Mouse (Mus musculus) lung, postnatal 0 days (tissue): ENCODE measurements at regions not wholly inside any gene's neighbourhood (a gene's known extent, or its start where the extent isn't known, plus 50 kb on each side); places are given as distances from the start of the nearest gene placed in this dataset.

Experiments used
- ATAC-seq: fragments of 200-750 bp; cut with Nextera tagmentation; 2 replicates; pipeline ENCODE4 v1.8.0; 2017; ENCODE audit warnings: moderate library complexity
- DNase-seq: peaks from one replicate; pipeline ENCODE4 v3.0.0-alpha.2; 2016; ENCODE audit warnings: low spot score
- H3K27ac ChIP-seq: fragments of 300-500 bp; sonication (generic); 2 replicates; pipeline ENCODE4 v1.5.1; 2014; ENCODE audit warnings: antibody characterized with exemption, mild to moderate bottlenecking, low read length, mixed read lengths
- H3K27me3 ChIP-seq: fragments of 300-500 bp; sonication (generic); replicated peaks from 2 replicates; pipeline ENCODE4 v1.6.1; 2014; ENCODE audit warnings: low read length, mixed read lengths; ENCODE audit not compliant: insufficient read depth
- H3K36me3 ChIP-seq: fragments of 300-500 bp; sonication (generic); 2 replicates; pipeline ENCODE4 v1.6.1; 2014; ENCODE audit warnings: low read length, mixed read lengths; ENCODE audit not compliant: insufficient read depth
- H3K4me1 ChIP-seq: fragments of 300-500 bp; sonication (generic); 2 replicates; pipeline ENCODE4 v1.6.1; 2014; ENCODE audit warnings: antibody characterized with exemption, low read depth, low read length, mixed read lengths; ENCODE audit not compliant: insufficient read depth
- H3K4me2 ChIP-seq: fragments of 300-500 bp; sonication (generic); replicated peaks from 2 replicates; pipeline ENCODE4 v1.6.1; 2014; ENCODE audit warnings: low read depth, mild to moderate bottlenecking, low read length, moderate library complexity, mixed read lengths
- H3K4me3 ChIP-seq: fragments of 300-500 bp; sonication (generic); 2 replicates; pipeline ENCODE4 v1.5.1; 2014; ENCODE audit warnings: low read depth, low read length
- H3K9ac ChIP-seq: fragments of 300-500 bp; sonication (generic); replicated peaks from 2 replicates; pipeline ENCODE4 v1.6.1; 2014; ENCODE audit warnings: low read depth, mild to moderate bottlenecking
- H3K9me3 ChIP-seq: fragments of 300-500 bp; sonication (generic); 2 replicates; pipeline ENCODE4 v1.6.1; 2016; ENCODE audit warnings: low read length, mixed read lengths
- CTCF ChIP-seq: IDR thresholded peaks from 2 replicates; pipeline ENCODE4 v1.5.1; 2016; ENCODE audit warnings: antibody characterized with exemption, mild to moderate bottlenecking
- EP300 ChIP-seq: IDR thresholded peaks from 2 replicates; pipeline ENCODE4 v1.6.1; 2016; ENCODE audit warnings: antibody characterized with exemption, mild to moderate bottlenecking, control low read depth
- WGBS: fragments of 180-500 bp; shearing (Covaris S2); extraction: QIAGEN DNeasy Blood & Tissue Kit; methylation state at CpG from one replicate; pipeline ENCODE4 v1.1.7; 2014; 5-methylcytosine and 5-hydroxymethylcytosine counted together

GRCm38 (mm10) chr2:106487335-106488082 is 205.6 kb upstream of the Mpped2 start:
- WGBS: 71% methylated on average over 5 of the region's 5 CpGs
- no peak for TF ChIP-seq EP300
- no peak for TF ChIP-seq CTCF
- DNase-seq: no peak
- no peaks in the 10 kb centered on the region for H3K27me3 ChIP-seq
- no peak for ATAC-seq
- H3K4me3 ChIP-seq: no peak overlapping the region
- no peak overlapping the region for H3K9ac ChIP-seq
- no peaks in the 10 kb centered on the region for H3K4me1 ChIP-seq
- no peaks in the 10 kb centered on the region for H3K9me3 ChIP-seq
- no peak overlapping the region for H3K27ac ChIP-seq
- no peaks in the 10 kb centered on the region for H3K36me3 ChIP-seq
- H3K4me2 ChIP-seq: no peak overlapping the region

- DNase-seq (no peak), ATAC-seq (no peak)
- Histone ChIP-seq H3K27me3 (no peaks in the 10 kb centered on the region), H3K9ac (no peak overlapping the region), H3K9me3 (no peaks in the 10 kb centered on the region), H3K4me2 (no peak overlapping the region), H3K4me1 (no peaks in the 10 kb centered on the region), H3K27ac (no peak overlapping the region), H3K4me3 (no peak overlapping the region), H3K36me3 (no peaks in the 10 kb centered on the region)
- no peak for TF ChIP-seq EP300
- TF ChIP-seq CTCF: no peak
These were observed 194.3 kb upstream of the Mpped2 start for GRCm38 (mm10) chr2:106498735-106499134.

GRCm38 (mm10) chr2:106499227-106499928 is 193.7 kb upstream of the Mpped2 start:
- Histone ChIP-seq H3K9ac (no peak overlapping the region), H3K27ac (no peak overlapping the region)
- no peak for ATAC-seq

GRCm38 (mm10) chr2:106504933-106505420 is 188.1 kb upstream of the Mpped2 start:
- Histone ChIP-seq H3K4me3 (no peak overlapping the region), H3K27me3 (no peaks in the 10 kb centered on the region), H3K9me3 (no peaks in the 10 kb centered on the region), H3K27ac (no peak overlapping the region), H3K36me3 (no peaks in the 10 kb centered on the region), H3K4me2 (no peak overlapping the region), H3K9ac (no peak overlapping the region), H3K4me1 (no peaks in the 10 kb centered on the region)
- DNase-seq (no peak), ATAC-seq (no peak)
- WGBS: 71% methylated on average over 1 of the region's 1 CpGs
- no peak for TF ChIP-seq CTCF
- no peak for TF ChIP-seq EP300

More at GRCm38 (mm10) chr2:106499227-106499928, 193.7 kb upstream of the Mpped2 start:
- TF ChIP-seq EP300 (no peak), CTCF (no peak)
- H3K36me3 ChIP-seq: no peaks in the 10 kb centered on the region
- WGBS: 74% methylated on average over 3 of the region's 3 CpGs
- H3K9me3 ChIP-seq: no peaks in the 10 kb centered on the region
- H3K4me3 ChIP-seq: no peak overlapping the region
- DNase-seq: no peak
- H3K4me1 ChIP-seq: no peaks in the 10 kb centered on the region
- no peaks in the 10 kb centered on the region for H3K27me3 ChIP-seq
- H3K4me2 ChIP-seq: no peak overlapping the region

- Histone ChIP-seq H3K4me2 (no peak overlapping the region), H3K27ac (no peak overlapping the region), H3K9ac (no peak overlapping the region), H3K4me1 (no peaks in the 10 kb centered on the region), H3K9me3 (no peaks in the 10 kb centered on the region), H3K36me3 (no peaks in the 10 kb centered on the region), H3K27me3 (no peaks in the 10 kb centered on the region), H3K4me3 (no peak overlapping the region)
- no peak for TF ChIP-seq EP300
- TF ChIP-seq CTCF: no peak
- ATAC-seq (no peak), DNase-seq (no peak)
- 82% methylated on average over 9 of the region's 9 CpGs for WGBS
These were observed 181.2 kb upstream of the Mpped2 start for GRCm38 (mm10) chr2:106511889-106512288.

GRCm38 (mm10) chr2:106512338-106513024 is 180.6 kb upstream of the Mpped2 start:
- TF ChIP-seq CTCF: no peak
- H3K27me3 ChIP-seq: no peaks in the 10 kb centered on the region
- H3K4me2 ChIP-seq: no peak overlapping the region
- 44% methylated on average over 14 of the region's 14 CpGs for WGBS
- H3K9ac ChIP-seq: no peak overlapping the region
- DNase-seq (no peak), ATAC-seq (no peak)
- no peaks in the 10 kb centered on the region for H3K4me1 ChIP-seq
- no peaks in the 10 kb centered on the region for H3K36me3 ChIP-seq
- H3K4me3 ChIP-seq: no peak overlapping the region
- H3K27ac ChIP-seq: no peak overlapping the region
- H3K9me3 ChIP-seq: no peaks in the 10 kb centered on the region
